Mouse (Mus musculus): ENCODE data around the gene Gosr2.

Gene Gosr2

DNA sequence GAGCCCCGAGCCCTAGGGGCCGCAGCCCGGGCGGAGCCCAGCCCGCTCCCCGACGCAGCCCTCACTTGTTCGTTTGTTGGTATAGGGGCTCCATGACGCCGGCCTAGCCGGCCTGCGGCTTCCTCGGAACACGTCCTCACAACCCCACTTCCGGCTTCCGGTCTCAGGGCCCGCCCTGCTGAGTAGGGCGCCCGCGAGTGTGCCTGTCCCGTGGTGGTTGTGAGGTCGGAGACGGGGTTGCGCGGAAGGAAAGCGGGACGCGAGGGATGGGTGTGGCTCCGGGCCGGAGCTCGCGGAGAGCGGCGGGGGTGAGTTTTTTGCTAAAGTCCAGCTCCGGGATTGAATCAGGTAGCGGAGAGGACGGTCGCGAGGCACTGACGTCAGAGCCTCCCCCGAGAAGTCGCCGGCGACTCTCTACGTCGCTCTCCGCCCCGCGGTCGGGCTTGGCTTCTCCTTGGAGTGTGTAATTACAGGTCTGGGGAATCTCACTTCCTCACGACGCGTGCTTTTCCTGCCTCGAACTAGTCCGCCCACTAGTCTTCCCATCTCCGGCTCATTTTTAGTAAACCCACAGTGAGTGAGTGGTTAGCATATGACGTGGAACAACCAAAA, at the start of gene Gosr2:
TSS of gene Gosr2 (minus strand) at position 334 of the 612 bp plus-strand sequence.
- peak; percentile 89 to 91 for DNase-seq

DNA sequence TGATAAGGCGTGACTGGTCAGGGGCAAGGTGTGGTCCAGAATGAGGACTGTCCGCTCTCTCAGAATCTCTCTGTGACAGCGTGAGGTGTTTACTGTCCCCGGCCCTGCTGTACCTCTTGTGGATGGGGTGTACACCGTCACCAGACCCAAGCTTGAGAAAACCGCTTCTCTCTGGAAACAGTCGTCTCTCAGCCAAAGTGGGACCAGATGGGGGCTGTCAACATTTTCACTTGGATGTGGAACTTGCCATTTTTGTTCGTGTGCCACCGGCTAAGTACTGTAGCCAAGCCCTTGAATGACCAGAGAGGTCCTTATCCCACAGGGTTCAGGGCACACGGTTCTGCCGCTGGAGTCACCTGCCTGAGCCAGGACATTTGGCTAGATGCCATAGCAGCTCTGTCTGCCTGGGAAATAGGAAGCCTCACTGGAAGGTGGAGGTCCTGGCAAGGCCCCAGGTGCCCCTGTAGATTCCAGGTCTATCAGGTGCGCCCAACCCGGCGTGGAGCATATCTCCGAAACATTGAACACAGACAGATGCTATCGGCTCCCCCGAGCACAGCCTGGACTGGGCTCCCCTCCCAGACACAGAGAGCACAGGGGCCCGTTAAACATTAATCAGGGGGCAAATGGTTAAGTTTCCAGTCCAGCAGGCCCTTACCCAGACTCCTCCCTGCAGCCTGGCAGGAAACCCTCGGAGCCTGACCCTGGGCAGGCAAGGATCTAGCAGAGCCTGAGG, 37.5 kb upstream of the Gosr2 start:
- peak; percentile 87 to 95 for DNase-seq

DNA sequence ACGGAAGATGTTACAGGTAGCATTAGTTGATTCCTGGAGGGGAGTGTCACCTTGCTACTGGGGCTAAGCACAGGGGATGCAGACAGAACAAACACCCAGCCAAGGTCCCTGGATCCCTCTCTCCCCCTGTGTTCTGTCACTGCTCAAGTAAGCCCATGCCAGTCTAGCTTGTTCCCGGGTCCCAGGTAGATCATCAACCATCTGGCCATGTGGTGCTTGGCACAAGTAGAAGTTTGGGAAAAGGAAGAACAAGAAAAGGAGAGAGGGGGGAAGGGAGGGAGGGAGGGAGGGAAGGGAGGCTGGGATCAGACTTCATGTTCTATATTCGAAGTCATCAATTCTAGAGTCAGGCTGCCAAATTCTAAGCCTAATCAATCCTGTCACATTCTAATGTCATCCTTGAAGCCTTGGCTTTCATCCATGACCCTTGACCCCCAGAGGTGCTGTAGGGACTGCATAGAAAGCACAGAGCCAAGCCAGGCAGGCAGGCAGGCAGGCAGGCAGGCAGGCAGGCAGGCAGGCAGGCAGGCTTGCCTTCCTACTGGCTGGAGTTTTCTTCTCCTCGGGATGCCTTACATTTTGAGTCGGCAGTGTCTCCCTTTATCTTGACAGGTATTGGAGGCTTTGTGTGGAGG, 36.8 kb upstream of the Gosr2 start:
- peak; percentile 73 to 79 for DNase-seq

DNA sequence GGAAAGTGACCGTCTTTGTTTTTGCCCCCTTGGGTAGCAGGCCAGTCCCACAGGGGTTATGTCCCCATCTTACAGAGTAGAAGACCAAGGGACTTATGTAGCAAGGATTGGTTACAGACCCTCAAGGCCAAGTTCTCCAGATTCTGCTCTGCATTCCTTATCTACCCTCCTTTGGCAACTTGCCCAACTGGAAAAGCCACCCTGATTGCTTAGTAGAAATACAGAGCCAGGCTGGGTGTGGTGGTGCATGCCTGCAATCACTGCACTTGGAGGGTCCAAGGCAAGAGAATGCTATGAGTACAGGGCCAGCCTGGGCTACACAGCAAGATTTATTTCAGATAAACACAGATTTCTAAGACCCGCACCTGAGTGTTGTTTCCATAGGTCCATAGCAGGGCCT, 36.3 kb upstream of the Gosr2 start:
- no peak for DNase-seq

DNA sequence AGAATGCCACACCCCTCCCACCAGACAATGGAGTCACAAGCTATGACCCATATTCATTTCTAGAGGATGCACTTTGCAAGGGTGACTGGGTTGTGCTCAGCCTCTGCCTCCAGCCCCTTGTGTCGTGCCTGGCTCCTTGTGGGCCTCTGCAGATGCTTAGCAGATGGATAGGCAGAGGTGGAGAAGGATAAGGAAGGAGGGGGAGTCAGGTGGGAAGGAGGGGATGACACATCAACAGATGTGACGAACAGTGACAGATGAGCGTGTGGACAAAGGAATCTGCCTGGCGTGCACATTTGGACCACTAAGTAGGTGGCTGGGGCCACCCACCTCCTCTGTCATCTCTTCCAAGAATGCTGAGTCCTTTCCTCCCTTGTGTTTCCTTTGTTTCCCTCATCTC, 35.4 kb upstream of the Gosr2 start:
- no peak for DNase-seq

DNA sequence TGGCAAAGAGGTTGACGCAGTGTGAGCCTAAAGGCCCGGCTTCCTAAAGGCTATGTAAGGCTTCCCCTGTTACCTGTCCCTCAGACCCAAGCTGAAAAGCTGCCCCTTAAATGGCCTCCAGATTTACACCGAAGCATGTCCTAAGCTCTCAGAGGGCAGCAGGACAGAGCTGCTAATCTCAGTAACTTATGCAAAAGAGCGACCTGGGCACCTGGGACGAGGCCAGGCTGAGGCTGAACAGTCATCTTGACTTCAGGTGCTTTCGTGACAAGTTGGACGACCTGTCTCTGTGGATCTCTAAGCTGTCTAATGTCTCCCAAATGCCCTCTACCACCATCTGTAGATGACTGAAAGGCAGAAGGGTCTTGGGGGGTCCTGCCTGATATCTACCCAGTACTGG, 34.6 kb upstream of the Gosr2 start:
- peak in 1 of 2 experiments; percentile 51 for DNase-seq

DNA sequence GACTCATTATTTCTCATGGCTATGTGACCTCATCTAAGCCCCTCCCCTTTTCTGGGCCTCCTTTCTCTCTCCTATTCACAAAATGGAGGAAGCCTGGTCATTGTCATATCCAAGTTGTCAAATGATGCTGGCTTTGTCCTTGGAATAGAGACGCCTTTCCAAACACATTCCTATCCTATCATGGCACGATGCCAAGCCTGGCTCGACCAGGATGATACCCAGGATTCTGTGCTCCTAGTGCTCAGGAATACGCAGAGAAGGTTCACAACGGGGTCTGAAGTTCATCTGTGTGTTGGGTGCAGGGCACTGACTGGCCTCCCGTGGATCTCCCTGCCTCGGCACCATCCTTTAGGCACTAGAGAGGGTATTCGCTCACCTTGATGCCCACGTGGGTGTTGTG, 33.9 kb upstream of the Gosr2 start:
- DNase-seq = no peak

DNA sequence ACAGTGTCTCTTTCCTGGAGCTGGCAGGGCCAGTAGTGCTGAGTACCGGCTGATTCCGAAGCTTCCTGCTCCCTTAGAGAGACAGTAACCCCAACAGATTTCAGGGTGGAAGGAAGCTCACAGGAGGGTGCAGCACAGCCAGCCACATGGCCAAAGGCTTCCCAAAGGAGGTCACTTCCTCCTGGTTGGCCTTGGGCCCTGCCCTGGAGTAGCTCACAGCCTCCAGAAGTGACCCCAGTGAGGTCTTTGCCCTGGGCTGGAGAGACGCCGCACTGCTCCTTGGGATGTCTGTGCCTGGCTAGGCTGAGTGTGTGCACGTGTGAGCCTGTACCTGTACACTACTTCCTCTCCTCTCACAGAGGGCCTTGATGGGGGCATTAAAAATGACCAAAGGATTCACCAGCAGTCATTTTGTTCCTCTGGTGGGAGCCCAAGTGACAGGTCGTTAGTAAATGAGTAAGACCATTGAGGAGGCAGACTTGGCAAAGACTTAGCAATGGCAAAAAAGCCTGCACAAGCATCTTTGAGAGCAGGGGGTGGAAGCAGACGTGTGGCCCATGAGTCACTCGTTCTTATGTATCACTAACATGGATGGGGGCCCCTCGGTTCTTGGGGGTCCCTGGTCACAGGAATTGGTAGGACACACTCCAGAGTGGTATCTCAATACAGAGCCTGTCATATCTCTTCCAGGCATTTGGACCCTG, 31.7 kb upstream of the Gosr2 start:
- DNase-seq = peak; percentile 61 to 67

DNA sequence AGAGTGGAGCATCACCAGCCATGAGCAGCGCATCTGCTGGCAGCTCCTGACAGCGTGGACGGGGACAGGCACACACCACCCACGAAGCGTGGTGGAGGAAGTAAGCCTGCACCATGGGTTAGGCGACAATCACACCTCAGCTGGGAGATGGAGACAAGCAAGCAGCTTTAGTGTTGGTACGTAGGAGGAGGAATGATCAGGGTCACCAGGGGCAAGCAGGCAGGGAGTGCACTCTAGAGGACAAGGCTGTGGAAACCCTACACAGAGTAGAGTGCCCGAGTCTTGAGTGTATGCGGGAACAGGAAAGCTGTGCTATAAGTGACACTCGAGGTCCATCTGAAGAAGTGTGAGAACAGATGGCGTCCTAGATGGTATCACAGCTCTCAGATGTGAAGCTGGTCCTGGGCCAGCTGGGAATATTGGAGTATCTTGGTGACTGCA, 26.7 kb upstream of the Gosr2 start:
- no peak for DNase-seq

DNA sequence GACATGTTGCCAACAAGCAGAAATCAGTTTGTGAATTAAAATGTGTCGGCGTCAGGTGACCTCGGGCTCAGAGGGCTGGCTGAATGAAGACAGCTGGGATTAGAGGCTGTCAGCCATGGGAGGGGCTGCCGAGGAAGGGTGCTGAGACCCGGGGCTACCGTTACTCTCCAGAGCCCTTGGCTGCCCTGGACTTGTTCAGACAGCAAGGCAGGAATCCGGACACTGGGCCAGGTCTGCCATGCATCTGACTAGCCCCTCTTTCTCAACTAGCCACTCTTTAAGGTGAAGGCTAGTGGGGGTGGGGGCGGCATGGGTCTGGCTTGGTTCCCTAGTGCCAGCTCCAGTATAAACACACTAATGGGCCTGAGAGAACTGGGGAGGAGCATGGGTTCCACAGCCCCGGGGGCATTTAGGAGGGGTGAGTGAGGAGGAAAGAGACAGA, 24.4 kb upstream of the Gosr2 start:
- DNase-seq = peak in 1 of 2 experiments; percentile 55

DNA sequence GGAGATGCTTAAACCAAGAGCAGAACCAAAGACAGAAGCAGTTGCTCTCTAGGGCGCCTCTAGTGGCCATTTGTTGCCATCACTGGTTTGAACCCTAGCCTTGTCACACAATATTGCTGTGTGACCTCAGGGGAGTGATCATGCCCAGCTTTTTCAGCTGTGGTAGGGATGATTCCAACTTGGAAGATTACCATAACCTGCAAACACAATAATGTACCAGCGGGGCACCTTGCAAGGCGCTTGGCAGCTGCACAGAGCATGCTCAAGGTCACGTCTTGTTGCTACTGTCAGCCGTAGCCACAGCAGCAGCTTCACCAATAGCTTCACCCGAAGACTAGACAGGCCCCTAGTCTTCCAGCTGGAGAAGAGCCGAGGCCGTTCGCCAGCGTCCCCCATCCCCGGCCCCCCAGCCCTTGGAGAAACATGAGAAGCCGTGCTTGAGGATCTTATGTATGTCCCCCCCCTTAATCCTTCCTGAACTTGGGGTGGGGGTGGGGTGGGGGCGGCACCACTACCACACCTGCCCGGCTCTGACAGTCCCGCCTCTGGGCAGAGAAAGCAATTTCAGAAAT, 23.9 kb upstream of the Gosr2 start:
- peak in 1 of 2 experiments; percentile 60 for DNase-seq

DNA sequence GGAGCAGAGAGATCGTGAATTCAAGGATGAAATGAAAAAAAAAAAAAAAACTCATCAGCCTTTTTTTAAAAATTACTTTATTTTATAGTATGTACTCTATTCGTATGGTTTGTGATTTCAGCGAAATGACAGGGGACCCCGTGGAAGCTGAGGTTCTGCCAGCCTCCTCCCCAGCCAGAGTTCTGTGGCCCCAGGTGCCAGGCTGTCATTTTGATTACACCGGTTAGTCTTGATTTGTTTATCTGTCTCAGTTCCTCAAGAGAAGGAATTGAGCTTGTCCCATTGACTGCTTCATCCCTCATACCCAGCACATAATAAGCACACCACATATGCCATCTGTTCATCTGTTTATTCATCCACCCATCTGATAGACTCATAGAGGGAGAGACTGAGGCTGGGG, 21.7 kb upstream of the Gosr2 start:
- DNase-seq = no peak

DNA sequence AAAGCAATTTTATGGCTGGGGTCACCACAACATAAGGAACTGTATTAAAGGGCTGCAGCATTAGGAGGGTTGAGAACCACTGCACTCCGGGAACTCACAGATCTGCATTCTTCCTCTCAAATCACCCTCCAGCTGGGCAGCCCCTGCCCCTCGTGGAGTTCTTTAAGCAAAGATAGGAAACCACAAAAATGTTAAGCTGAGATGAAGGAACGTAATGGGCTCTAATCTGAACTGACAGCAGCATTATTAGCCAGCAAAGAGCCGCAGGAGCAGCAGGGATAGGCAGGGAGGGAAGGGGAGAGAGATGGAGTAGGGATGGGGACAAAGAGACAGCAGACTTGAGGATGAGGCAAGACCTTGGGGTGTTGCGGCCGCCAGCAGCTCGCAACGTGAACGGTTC, 19.3 kb upstream of the Gosr2 start:
- DNase-seq = no peak

DNA sequence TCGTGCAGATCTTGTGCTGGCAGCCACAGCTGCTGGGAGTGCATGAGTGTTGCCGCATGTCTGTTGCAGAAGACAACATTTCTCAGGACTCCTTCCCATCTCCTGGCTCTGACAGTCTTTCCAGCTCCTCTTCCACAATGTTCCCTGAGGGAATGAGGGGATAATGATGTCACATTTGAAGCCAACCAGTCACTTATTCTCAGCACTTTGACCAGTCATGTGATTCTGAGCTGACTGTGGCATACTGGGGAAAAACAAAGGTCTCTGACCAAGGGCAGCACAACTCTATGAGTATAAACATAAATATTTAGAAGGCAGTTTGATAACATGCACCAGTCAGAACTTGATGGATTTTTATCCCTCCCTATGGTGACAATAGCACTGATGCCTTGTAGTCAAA, 16.4 kb upstream of the Gosr2 start:
- peak in 1 of 2 experiments; percentile 46 for DNase-seq

DNA sequence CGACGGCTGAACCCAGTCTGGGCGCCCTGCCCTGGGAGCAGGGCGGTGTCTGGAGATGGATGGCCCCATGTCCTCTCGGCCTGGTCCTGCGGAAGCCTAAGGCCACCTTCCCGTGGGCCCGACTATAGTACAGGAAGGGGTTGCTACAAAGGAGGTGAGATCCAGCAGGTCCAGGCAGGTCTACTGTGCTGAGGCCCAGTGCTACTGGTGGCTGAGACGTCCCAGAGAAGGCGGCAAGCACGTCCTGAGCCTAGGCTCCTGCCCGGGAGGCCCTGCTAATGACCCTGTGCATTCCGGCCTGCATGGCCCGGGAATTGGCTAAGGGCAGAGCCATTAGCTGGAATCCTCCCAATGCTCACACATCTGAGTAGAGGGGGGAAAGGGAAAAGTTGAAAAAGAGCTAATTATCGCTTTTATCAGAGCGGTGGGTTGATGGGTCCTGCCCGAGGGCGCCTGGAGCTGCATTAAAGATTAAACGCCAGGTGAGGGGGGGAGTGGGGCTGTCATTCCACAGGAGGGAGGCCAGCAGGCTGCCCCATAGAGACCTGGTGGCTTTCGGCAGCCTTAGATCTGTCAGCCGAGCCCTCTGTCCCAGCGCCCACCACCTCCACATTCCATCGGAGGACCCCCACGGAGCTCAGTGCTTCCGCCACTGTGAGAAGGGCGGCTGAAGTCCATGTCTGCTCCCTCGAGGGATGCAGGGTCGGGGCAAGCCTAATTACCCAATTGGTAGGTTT, 14.3 kb upstream of the Gosr2 start:
- peak in 1 of 2 experiments; percentile 50 for DNase-seq

DNA sequence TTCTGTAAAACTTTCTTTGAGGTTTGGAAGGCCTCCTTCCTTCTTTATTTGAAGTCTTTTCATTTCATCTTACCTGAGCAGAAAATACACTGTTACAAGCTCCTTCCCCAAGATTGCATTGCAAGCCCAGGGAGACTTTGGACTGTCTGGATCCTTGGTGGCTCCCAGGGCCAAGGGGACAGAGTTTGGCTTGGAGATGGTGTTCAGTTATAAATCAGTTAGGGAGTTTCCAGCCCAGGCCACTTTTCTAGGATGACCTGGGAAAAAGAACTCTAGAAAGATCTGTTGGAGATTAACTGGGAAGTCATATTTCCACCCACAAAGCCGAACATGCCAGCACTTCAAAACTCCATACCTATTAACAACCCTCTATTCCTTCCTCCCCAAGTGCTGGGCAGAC, 12.3 kb upstream of the Gosr2 start:
- peak in 1 of 2 experiments; percentile 58 for DNase-seq

DNA sequence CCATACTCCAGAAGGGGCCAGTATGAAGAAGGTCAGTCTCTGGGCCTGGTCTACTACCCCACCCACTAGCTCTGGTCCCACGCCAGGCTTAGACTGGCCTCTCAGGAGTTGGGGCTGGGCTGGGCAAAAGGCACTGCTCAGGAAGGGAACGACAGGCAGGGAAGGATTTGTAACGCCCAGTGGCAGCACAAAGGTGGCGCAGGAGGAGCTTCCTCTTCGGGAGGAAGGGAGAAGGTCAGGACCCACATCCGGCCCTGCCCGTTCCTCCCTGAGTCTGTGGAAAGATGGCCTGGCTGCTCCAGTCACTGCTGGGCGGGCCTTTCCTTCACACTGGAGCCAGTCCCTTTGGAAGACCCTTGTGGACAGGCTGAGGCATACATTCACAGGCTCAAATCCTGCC, 9.3 kb upstream of the Gosr2 start:
- peak; percentile 78 to 85 for DNase-seq

DNA sequence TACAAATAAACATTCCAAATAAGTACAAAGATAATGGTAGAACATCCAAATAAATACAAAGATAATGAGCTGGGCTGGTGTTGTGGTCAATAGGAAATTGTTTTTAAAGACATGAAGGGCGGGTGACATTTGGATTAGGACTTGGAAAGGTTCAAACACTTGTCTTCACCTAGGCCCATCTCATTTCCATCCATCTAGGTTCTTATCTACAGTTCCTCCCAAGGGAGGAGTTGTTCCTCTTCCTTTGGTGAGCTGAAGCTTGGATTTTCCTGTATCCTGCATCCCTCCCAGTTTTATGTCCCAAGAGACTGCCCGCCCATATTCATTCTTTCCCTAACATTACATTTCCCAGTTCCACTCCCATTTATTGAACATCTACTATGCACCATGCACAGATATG, 528 bp upstream of the Gosr2 start:
- no peak for DNase-seq

DNA sequence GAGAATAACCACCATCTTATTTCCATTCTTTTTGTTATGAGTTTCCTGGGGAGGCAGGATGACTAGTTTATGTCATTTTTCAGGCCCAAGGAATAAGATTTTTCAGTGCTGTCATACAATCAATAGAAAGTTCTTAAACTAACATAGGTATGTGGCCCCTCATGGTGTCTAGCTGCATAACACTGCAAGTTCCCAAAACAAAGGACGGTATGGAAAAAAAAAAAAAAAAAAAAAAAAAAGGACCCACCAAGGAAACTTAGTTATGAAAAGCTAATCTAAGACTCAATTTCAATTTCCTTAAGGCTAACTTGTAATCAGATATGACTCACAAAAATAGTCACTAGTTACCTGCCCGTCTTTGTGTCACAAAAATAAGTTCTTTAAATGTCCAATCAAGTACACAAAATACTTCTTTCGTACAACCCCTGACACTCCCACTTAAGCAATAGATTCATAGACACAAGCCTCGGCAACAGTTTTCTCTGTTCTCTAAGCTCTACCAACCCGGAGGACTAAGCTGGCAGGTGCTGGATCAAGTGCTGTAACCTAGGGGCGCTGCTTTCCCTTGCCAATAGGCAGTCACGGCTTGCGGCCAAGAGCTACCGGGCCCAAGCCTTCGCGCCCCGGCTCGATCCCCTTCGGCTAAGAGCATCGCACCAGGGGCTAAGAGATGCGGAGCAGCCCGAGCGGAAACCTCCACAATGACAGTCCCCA, 690 bp downstream of the Gosr2 start:
- DNase-seq = no peak

DNA sequence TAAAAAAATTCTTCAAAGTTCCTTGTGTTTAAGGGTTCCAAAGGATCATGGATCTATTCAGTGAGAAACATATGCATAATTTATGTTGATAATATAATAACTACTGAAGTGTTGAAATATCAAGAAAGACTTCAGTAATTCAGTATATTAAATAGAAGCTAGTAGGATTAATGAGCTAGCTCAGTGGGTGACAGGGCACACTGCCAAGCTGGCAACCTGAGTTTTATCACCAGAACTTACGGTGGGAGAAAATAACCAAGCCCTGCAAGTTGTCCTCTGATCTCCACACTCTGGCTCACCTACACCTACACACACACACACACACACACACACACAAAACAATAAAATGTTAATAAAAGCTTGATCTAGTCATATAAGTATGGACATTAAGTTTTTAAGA, 4.5 kb downstream of the Gosr2 start:
- no peak for DNase-seq

DNA sequence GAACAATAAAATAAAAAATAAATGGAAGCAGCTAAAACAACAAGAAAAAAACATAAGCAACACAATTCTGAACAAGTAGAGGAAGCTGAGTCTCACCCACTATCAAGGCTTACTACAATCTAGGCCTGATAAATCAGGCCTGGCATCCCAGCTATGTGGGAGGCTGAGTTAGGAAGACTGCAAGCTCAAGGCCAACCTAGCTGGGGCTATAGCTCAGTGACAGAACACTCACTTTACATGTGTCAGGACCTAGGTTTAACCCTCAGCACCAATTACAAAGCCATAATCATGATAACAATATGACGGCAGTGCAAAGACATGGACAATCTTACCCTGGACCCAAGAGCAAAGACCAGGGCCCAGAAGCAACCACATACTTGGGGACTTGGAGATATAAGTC, 6.7 kb downstream of the Gosr2 start:
- DNase-seq = no peak

DNA sequence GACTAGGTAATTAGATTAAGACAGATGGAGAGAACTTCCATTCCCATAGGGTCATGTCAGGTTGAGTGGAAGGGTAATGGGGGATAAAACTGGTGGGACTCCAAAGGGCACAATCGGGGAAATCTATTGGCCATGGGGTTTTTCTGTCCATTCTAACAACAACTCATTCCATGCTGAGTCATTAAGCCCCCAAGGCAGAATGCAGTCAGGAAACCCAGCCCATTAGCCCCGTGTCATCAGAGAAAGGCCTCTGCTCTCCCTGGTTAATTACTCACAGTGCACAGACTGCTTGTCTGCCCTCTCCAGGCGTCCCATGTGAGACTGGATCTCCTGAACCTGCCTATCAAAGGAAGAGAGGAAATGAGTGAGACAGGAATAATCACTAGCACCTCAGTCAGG, 8.7 kb downstream of the Gosr2 start:
- DNase-seq = no peak

All from kidney, adult 8-10 months (tissue).